Mouse (Mus musculus): ENCODE data around the gene Piwil1.

DNA sequence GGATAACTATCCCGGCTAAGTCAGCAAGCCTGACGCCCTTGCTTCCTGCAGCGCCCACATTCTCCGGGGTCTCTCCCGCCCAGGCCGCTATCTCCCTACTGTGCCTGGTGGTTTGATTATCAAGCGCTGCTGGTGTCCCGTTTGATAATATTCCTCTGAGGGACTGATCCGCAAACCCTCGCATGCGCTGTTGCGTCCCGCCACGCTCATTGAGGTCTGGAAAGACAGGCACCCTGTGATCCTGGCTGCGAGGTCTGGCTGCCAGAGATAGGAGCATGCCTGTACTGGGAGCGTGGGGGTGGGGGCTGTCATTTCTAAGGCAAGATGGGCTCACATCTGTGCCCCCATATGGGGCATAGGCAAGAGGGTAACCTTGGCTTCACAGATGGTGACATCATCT is 12.8 kb downstream of the Piwil1 start:
- TF ChIP-seq POLR2A (IDR thresholded peaks at IDR 0.05; ENCODE audit: borderline replicate concordance, insufficient read depth, low read length) (no peak), CTCF (IDR thresholded peaks at IDR 0.05; ENCODE audit: borderline replicate concordance, insufficient read depth, low read depth, low read length) (no peak)

Data from cerebellum, adult 2 months (tissue).